Mouse (Mus musculus) left cerebral cortex, postnatal 36 days (tissue): Measurements from ENCODE around the gene Gtf3c3. TPM values are rescaled to one million over a fixed set of nuclear protein-coding genes. Genes with fewer than 3 reads are reported as not detected.

Source experiments
- total RNA-seq, 2 experiments: library from RNA; stranded (reverse); gene quantifications; 2 replicates each; pipeline ENCODE4 v1.2.3; 2021

Gtf3c3 gene
- total RNA-seq, 2 experiments from 2014 or later: 25.2 to 35.0 TPM

Other genes starting within 250 kb of the Gtf3c3 start
- 10 to 100 TPM; 52.3 to 75.0 TPM for gene Hecw2, start 243.8 kb downstream of the Gtf3c3 start, total RNA-seq
- gene Ccdc150, start 188.3 kb downstream of the Gtf3c3 start, total RNA-seq: not detected
- gene Pgap1, start 118.7 kb upstream of the Gtf3c3 start, total RNA-seq: 10 to 100 TPM; 24.9 to 35.9 TPM